Mouse (Mus musculus) intestine, embryonic 15.5 days (tissue): ENCODE results near the gene C2cd2. TPM values are rescaled to one million over a fixed set of nuclear protein-coding genes. Genes with fewer than 3 reads are reported as not detected.

Experiments used
- ATAC-seq: fragments of 200-750 bp; cut with Nextera tagmentation; 2 replicates; pipeline ENCODE4 v1.8.0; 2017; ENCODE audit warnings: moderate TSS enrichment, moderate library complexity
- H3K27ac ChIP-seq: fragments of 300-500 bp; sonication (generic); 2 replicates; pipeline ENCODE4 v1.5.1; 2015; ENCODE audit warnings: mild to moderate bottlenecking, inconsistent platforms
- H3K27me3 ChIP-seq: fragments of 300-500 bp; sonication (generic); replicated peaks from 2 replicates; pipeline ENCODE4 v1.6.1; 2015; ENCODE audit warnings: inconsistent platforms
- H3K36me3 ChIP-seq: fragments of 300-500 bp; sonication (generic); 2 replicates; pipeline ENCODE4 v1.6.1; 2015; ENCODE audit warnings: inconsistent platforms
- H3K4me1 ChIP-seq: fragments of 300-500 bp; sonication (generic); replicated peaks from 2 replicates; pipeline ENCODE4 v1.6.1; 2015; ENCODE audit warnings: inconsistent platforms
- H3K4me2 ChIP-seq: fragments of 300-500 bp; sonication (generic); replicated peaks from 2 replicates; pipeline ENCODE4 v1.6.1; 2015; ENCODE audit warnings: mild to moderate bottlenecking, inconsistent platforms
- H3K4me3 ChIP-seq: fragments of 300-500 bp; sonication (generic); replicated peaks from 2 replicates; pipeline ENCODE4 v1.5.1; 2015; ENCODE audit warnings: inconsistent platforms
- H3K9ac ChIP-seq: fragments of 300-500 bp; sonication (generic); 2 replicates; pipeline ENCODE4 v1.6.1; 2015; ENCODE audit warnings: inconsistent platforms
- H3K9me3 ChIP-seq: fragments of 300-500 bp; sonication (generic); 2 replicates; pipeline ENCODE4 v1.6.1; 2016; ENCODE audit warnings: inconsistent platforms
- WGBS: fragments of 180-500 bp; shearing (Covaris S2); methylation state at CpG from one replicate; pipeline ENCODE4 v1.1.7; 2015; 5-methylcytosine and 5-hydroxymethylcytosine counted together
- polyA plus RNA-seq: library from polyadenylated mRNA; unstranded; fragments of >200 nt; fragmentation: Nextera tagmentation; extraction: Ambion mirVana; gene quantifications from 2 replicates; pipeline ENCODE4 v1.2.1, GENCODE M21; 2015

C2cd2 gene
- polyA plus RNA-seq, 1 experiment from 2014 or later: 15.8 TPM

- Histone ChIP-seq H3K4me2 (no peak overlapping the region), H3K27ac (no peak overlapping the region), H3K9me3 (no peaks in the 10 kb centered on the region), H3K4me3 (no peak overlapping the region), H3K4me1 (no peaks in the 10 kb centered on the region), H3K27me3 (no peaks in the 10 kb centered on the region), H3K9ac (no peak overlapping the region), H3K36me3 (peaks cover 8% of the 10 kb centered on the region)
- ATAC-seq: peak; percentile 79
- WGBS: 68% methylated on average over 6 of the region's 6 CpGs
These were observed 138.9 kb downstream of the C2cd2 start for GRCm38 (mm10) chr16:97823311-97824007.

GRCm38 (mm10) chr16:97819532-97819931 lies 142.9 kb downstream of the C2cd2 start:
- no peak overlapping the region for H3K27ac ChIP-seq
- WGBS: 82% methylated on average over 4 of the region's 4 CpGs
- ATAC-seq: no peak
- no peak overlapping the region for H3K4me2 ChIP-seq
- no peaks in the 10 kb centered on the region for H3K9me3 ChIP-seq
- no peaks in the 10 kb centered on the region for H3K27me3 ChIP-seq
- no peaks in the 10 kb centered on the region for H3K4me1 ChIP-seq
- no peak overlapping the region for H3K9ac ChIP-seq
- H3K36me3 ChIP-seq: peaks cover 30% of the 10 kb centered on the region
- H3K4me3 ChIP-seq: no peak overlapping the region

GRCm38 (mm10) chr16:97817414-97817813 lies 145.0 kb downstream of the C2cd2 start:
- no peaks in the 10 kb centered on the region for H3K9me3 ChIP-seq
- ATAC-seq: no peak
- WGBS: 83% methylated on average over 1 of the region's 1 CpGs

GRCm38 (mm10) chr16:97815269-97815668 lies 147.1 kb downstream of the C2cd2 start:
- H3K27ac ChIP-seq: no peak overlapping the region
- H3K4me1 ChIP-seq: no peaks in the 10 kb centered on the region
- 94% methylated on average over 5 of the region's 5 CpGs for WGBS
- no peak overlapping the region for H3K4me2 ChIP-seq
- no peaks in the 10 kb centered on the region for H3K9me3 ChIP-seq
- ATAC-seq: no peak
- H3K27me3 ChIP-seq: no peaks in the 10 kb centered on the region
- H3K36me3 ChIP-seq: peaks cover 51% of the 10 kb centered on the region
- H3K9ac ChIP-seq: no peak overlapping the region
- no peak overlapping the region for H3K4me3 ChIP-seq

More at GRCm38 (mm10) chr16:97817414-97817813, 145.0 kb downstream of the C2cd2 start:
- Histone ChIP-seq H3K27me3 (no peaks in the 10 kb centered on the region), H3K27ac (no peak overlapping the region), H3K4me3 (no peak overlapping the region), H3K36me3 (peaks cover 42% of the 10 kb centered on the region), H3K9ac (no peak overlapping the region), H3K4me2 (no peak overlapping the region), H3K4me1 (no peaks in the 10 kb centered on the region)

GRCm38 (mm10) chr16:97814060-97814459 lies 148.3 kb downstream of the C2cd2 start:
- H3K9me3 ChIP-seq: no peaks in the 10 kb centered on the region
- no peak overlapping the region for H3K4me3 ChIP-seq
- H3K27ac ChIP-seq: no peak overlapping the region
- H3K9ac ChIP-seq: no peak overlapping the region
- peaks cover 48% of the 10 kb centered on the region for H3K36me3 ChIP-seq
- no peaks in the 10 kb centered on the region for H3K4me1 ChIP-seq
- no peak overlapping the region for H3K4me2 ChIP-seq
- ATAC-seq: no peak
- H3K27me3 ChIP-seq: no peaks in the 10 kb centered on the region
- WGBS: 96% methylated on average over 2 of the region's 2 CpGs

- Histone ChIP-seq H3K4me2 (no peak overlapping the region), H3K27me3 (no peaks in the 10 kb centered on the region), H3K4me1 (no peaks in the 10 kb centered on the region), H3K9me3 (no peaks in the 10 kb centered on the region), H3K36me3 (peaks cover 57% of the 10 kb centered on the region), H3K4me3 (no peak overlapping the region), H3K9ac (no peak overlapping the region), H3K27ac (no peak overlapping the region)
- ATAC-seq: no peak
- WGBS: 98% methylated on average over 3 of the region's 3 CpGs
These were observed 153.5 kb downstream of the C2cd2 start for GRCm38 (mm10) chr16:97808881-97809280.

- H3K27ac ChIP-seq: no peak overlapping the region
- H3K36me3 ChIP-seq: peaks cover 42% of the 10 kb centered on the region
- no peaks in the 10 kb centered on the region for H3K4me1 ChIP-seq
- no peak overlapping the region for H3K9ac ChIP-seq
- H3K27me3 ChIP-seq: no peaks in the 10 kb centered on the region
- H3K4me2 ChIP-seq: no peak overlapping the region
- no peak overlapping the region for H3K4me3 ChIP-seq
- H3K9me3 ChIP-seq: no peaks in the 10 kb centered on the region
- no peak for ATAC-seq
- 91% methylated on average over 3 of the region's 3 CpGs for WGBS
These were observed 156.8 kb downstream of the C2cd2 start for GRCm38 (mm10) chr16:97805646-97806045.

Other genes with a start within 250 kb of the C2cd2 start
- 19.6 and 21.7 TPM in 2 replicates for gene Ripk4, start 198.8 kb downstream of the C2cd2 start, polyA plus RNA-seq
- 7.4 and 9.1 TPM in 2 replicates for gene Prdm15, start 110.7 kb downstream of the C2cd2 start, polyA plus RNA-seq
- gene Zbtb21, start within 50 bp of the C2cd2 start, polyA plus RNA-seq: 11.7 and 12.4 TPM in 2 replicates
- gene B230307C23Rik, start 34.7 kb upstream of the C2cd2 start, polyA plus RNA-seq: 28.7 and 29.7 TPM in 2 replicates
- 15.8 and 17.0 TPM in 2 replicates for gene A630089N07Rik, start 119.9 kb upstream of the C2cd2 start, polyA plus RNA-seq